ENCODE assay signal across 8 mouse cellular contexts in the genomic region with DNA sequence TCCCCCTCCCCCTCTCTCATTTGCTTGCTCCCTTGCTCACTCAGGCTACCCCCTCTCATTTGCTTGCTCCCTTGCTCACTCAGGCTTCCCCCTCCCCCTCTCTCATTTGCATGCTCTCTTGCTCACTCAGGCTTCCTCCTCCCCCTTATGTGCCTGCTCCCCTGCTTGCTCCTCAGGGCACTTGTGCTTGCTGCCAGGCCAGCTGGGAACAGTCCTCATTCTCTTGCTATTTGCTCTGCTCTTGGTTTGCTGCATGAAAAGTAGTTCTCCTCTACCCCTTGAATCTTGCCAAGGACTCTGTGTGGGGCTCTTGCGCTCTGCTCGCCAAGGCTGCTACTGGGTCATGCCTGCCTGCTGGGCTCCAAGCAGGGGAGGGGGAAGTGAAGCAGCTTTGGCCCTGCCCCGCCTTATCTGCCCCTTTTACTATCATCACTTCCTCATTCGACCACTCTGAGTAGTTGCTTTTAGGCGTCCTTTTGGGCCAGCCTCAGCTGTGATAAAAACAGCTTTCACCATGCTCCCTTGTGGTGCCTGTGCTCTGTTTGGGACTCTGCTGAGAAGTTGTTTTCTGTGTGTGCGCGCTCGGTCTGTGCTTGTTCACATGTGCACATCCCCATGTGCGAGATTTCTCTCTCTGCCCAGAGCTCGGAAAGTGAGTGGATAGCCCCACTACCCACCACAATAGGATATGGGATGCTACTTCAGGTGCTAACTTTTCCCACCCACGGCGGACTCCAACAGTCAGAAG. TPM values are rescaled to one million over a fixed set of nuclear protein-coding genes. Genes with fewer than 3 reads are reported as not detected.
DNase-seq lines count a peak whose midpoint lies in the region; ATAC-seq lines count a peak whose summit lies in the region.

No protein-coding gene starts in this region.

- no peaks in the 10 kb centered on the region for H3K4me1 ChIP-seq in forebrain, embryonic 14.5 days (ENCODE audit: control insufficient read depth, insufficient read depth, low read length)
- no peaks in the 10 kb centered on the region for H3K4me1 ChIP-seq in limb, embryonic 11.5 days (ENCODE audit: control insufficient read depth, insufficient read depth, low read length)

- peak; percentile 94 for ATAC-seq in cerebellum, adult (ENCODE audit: insufficient number of reproducible peaks, low FRiP score, low TSS enrichment)
- peak; percentile 86 for ATAC-seq in forebrain, embryonic 14.5 days
- no peak for ATAC-seq in limb, embryonic 11.5 days (ENCODE audit: insufficient number of reproducible peaks, low FRiP score, low TSS enrichment, low read depth)
- ATAC-seq in erythroid progenitor cell, adult 5-6 weeks (replicated peaks; ENCODE audit: low FRiP score, poor library complexity, severe bottlenecking), result no peak

- H3K4me3 ChIP-seq in forebrain, embryonic 14.5 days (ENCODE audit: low read depth, low read length), result no peak overlapping the region
- H3K4me3 ChIP-seq in limb, embryonic 11.5 days (ENCODE audit: low read depth, low read length), result no peak overlapping the region

- WGBS in forebrain, embryonic 14.5 days, result 37% methylated on average over 12 of the region's 12 CpGs
- 30% methylated on average over 12 of the region's 12 CpGs for WGBS in limb, embryonic 11.5 days

- no peak overlapping the region for H3K9ac ChIP-seq in forebrain, embryonic 14.5 days (ENCODE audit: low read length)
- no peak overlapping the region for H3K9ac ChIP-seq in limb, embryonic 11.5 days (ENCODE audit: low read length)

- no peak overlapping the region for H3K27ac ChIP-seq in forebrain, embryonic 14.5 days (ENCODE audit: low read depth, low read length)
- no peak overlapping the region for H3K27ac ChIP-seq in limb, embryonic 11.5 days (replicated peaks; ENCODE audit: low read depth, low read length)

- intact Hi-C loops in left cerebral cortex, postnatal 14 days (cut with DNase I), result no loop called here

- H3K4me2 ChIP-seq in forebrain, embryonic 14.5 days (ENCODE audit: low read length), result peak overlapping the region; percentile 12; the same call in 1 of the 2 replicates
- peak overlapping the region; percentile 12; the same call in 1 of the 2 replicates for H3K4me2 ChIP-seq in limb, embryonic 11.5 days (ENCODE audit: low read depth, severe bottlenecking)

- peak; percentile 0 to 9 for DNase-seq in left cerebral cortex, postnatal 14 days (ENCODE audit: low spot score in 2 of 2)
- DNase-seq in left cerebral cortex, adult 18-20 months (ENCODE audit: low spot score in 2 of 2), result no peak
- DNase-seq in forebrain, embryonic 14.5 days (ENCODE audit: low spot score), result peak; percentile 37
- DNase-seq in limb, embryonic 11.5 days (ENCODE audit: low spot score), result peak; percentile 21
- peak; percentile 16 for DNase-seq in neural tube, embryonic 10.5 days (ENCODE audit: extremely low spot score, low spot score)
- no peak for DNase-seq in kidney, postnatal 10 days

- no peaks in the 10 kb centered on the region for H3K36me3 ChIP-seq in forebrain, embryonic 14.5 days (ENCODE audit: control insufficient read depth, insufficient read depth, low read length)
- H3K36me3 ChIP-seq in limb, embryonic 11.5 days (ENCODE audit: control insufficient read depth, insufficient read depth, low read length), result no peaks in the 10 kb centered on the region

- no peaks in the 10 kb centered on the region for H3K9me3 ChIP-seq in forebrain, embryonic 14.5 days (replicated peaks; ENCODE audit: control insufficient read depth, low read length)
- H3K9me3 ChIP-seq in limb, embryonic 11.5 days (ENCODE audit: control insufficient read depth, low read length), result no peaks in the 10 kb centered on the region

- H3K27me3 ChIP-seq in forebrain, embryonic 14.5 days (replicated peaks; ENCODE audit: control insufficient read depth, insufficient read depth, low read length), result no peaks in the 10 kb centered on the region
- H3K27me3 ChIP-seq in limb, embryonic 11.5 days (ENCODE audit: control insufficient read depth, insufficient read depth, low read length), result no peaks in the 10 kb centered on the region

RNA-seq across cellular contexts. Expression of a gene that starts 13.2 kb away (rescaled TPM):
- 1 to 10 TPM; 1.7 to 2.0 TPM for total RNA-seq in left cerebral cortex, postnatal 14 days (2021)
- total RNA-seq in left cerebral cortex, adult 18-20 months (2021), result 1 to 10 TPM; 1.7 to 2.0 TPM
- 2.7 TPM in 2 replicates for polyA plus RNA-seq in forebrain, embryonic 14.5 days (2014; fragmentation: Nextera tagmentation; extraction: Ambion mirVana)
- polyA plus RNA-seq in limb, embryonic 11.5 days (2014; fragmentation: Nextera tagmentation; extraction: Ambion mirVana), result 0.60 and 0.79 TPM in 2 replicates
- not detected in 2 replicates for total RNA-seq in erythroid progenitor cell, adult 5-6 weeks (2015; ENCODE audit: low replicate concordance)
- total RNA-seq in erythroid progenitor cell, adult 5-6 weeks (2017; ENCODE audit: low replicate concordance), result not detected in 2 replicates

Comparison
In these comparisons a context has a peak if more than half of its experiments do, and no peak if none do; other contexts are left out.
1. DNase-seq: peak in left cerebral cortex, postnatal 14 days (2 of 2), forebrain, embryonic 14.5 days (single experiment), limb, embryonic 11.5 days (single experiment) and neural tube, embryonic 10.5 days (single experiment); none in left cerebral cortex, adult 18-20 months (0 of 2) and kidney, postnatal 10 days (single experiment).
2. ATAC-seq: peak in cerebellum, adult (single experiment) and forebrain, embryonic 14.5 days (single experiment); none in limb, embryonic 11.5 days (single experiment) and erythroid progenitor cell, adult 5-6 weeks (single experiment).